Mouse (Mus musculus): ENCODE data around the gene Fzd10.

GRCm38 (mm10) chr5:128649336-128649897, 48.8 kb downstream of the Fzd10 start:
- TF ChIP-seq CTCF (IDR thresholded peaks at IDR 0.05; ENCODE audit: borderline replicate concordance, extremely low read depth, insufficient read depth, insufficient read length) (no peak), POLR2A (IDR thresholded peaks at IDR 0.05; ENCODE audit: borderline replicate concordance, extremely low read depth, insufficient read depth, insufficient read length, poor library complexity, severe bottlenecking) (no peak)
